Mouse (Mus musculus) adrenal gland, adult 10 weeks (tissue): ENCODE results near the gene Edem1. TPM values are rescaled to one million over a fixed set of nuclear protein-coding genes. Genes with fewer than 3 reads are reported as not detected.

Source experiments
- polyA plus RNA-seq: library from polyadenylated mRNA; stranded (reverse); fragments of 350-450 nt; fragmentation: Illumina TruSeq; extraction: RNeasy Lipid Tissue Mini Kit (QIAGEN cat#74804); gene quantifications from one replicate; pipeline ENCODE4 v1.2.3, GENCODE M21; 2014; ENCODE audit warnings: low read depth, low replicate concordance

Edem1 gene
- polyA plus RNA-seq, result 120 TPM

GRCm38 (mm10) chr6:108828234-108828868, at the start of gene Edem1:
Edem1 (plus strand) TSS chr6:108828641.

GRCm38 (mm10) chr6:108782526-108783183, 45.8 kb upstream of the Edem1 start, which contains the start of gene Arl8b:
Arl8b (plus strand) TSS chr6:108783099.

Other genes with a start within 250 kb of the Edem1 start
- 27.9 TPM for gene Bhlhe40, start 168.0 kb upstream of the Edem1 start, polyA plus RNA-seq
- gene Arl8b, start 45.5 kb upstream of the Edem1 start, polyA plus RNA-seq, result 355 TPM